Mouse (Mus musculus) layer of hippocampus, adult 9-10 months (tissue): ENCODE measurements at regions not wholly inside any gene's neighbourhood (a gene's known extent, or its start where the extent isn't known, plus 50 kb on each side); places are given as distances from the start of the nearest gene placed in this dataset.
A peak's percentile ranks its signal among the peaks of the same experiment; 100 is the strongest.

Experiments
- DNase-seq: peaks from one replicate; pipeline ENCODE4 v3.0.0; 2022; ENCODE audit warnings: low spot score

GRCm38 (mm10) chrX:70820518-70820917 lies 229.5 kb upstream of the Mamld1 start:
- DNase-seq, result no peak

GRCm38 (mm10) chrX:70817771-70818170 lies 232.3 kb upstream of the Mamld1 start:
- no peak for DNase-seq

GRCm38 (mm10) chrX:70816662-70817061 lies 233.4 kb upstream of the Mamld1 start:
- no peak for DNase-seq

GRCm38 (mm10) chrX:70791796-70792195 lies 258.3 kb upstream of the Mamld1 start:
- no peak for DNase-seq

- no peak for DNase-seq
Measured at GRCm38 (mm10) chrX:70762862-70763261, 285.9 kb upstream of the Tmem185a start.

GRCm38 (mm10) chrX:70713004-70713604 lies 236.1 kb upstream of the Tmem185a start:
- peak; percentile 7 for DNase-seq

- no peak for DNase-seq
Measured at GRCm38 (mm10) chrX:70682194-70682593, 205.2 kb upstream of the Tmem185a start.

GRCm38 (mm10) chrX:70667092-70667491 lies 190.1 kb upstream of the Tmem185a start:
- DNase-seq, result no peak
